Mouse (Mus musculus) thymus, adult 2 months (tissue): ENCODE measurements around the gene Vwf.

Source experiments
- CTCF ChIP-seq: fragments of 200-500 bp; IDR thresholded peaks from 2 replicates; pipeline ENCODE4 v1.5.1; 2012; ENCODE audit warnings: mild to moderate bottlenecking, control low read depth, low read length, moderate library complexity, borderline replicate concordance; ENCODE audit not compliant: control insufficient read depth, poor library complexity, insufficient read depth; ENCODE audit errors: extremely low read depth
- POLR2A ChIP-seq: fragments of 200-500 bp; IDR thresholded peaks from 2 replicates; pipeline ENCODE4 v1.6.1; 2012; ENCODE audit warnings: mild to moderate bottlenecking, low read length, control low read depth, moderate library complexity; ENCODE audit not compliant: control insufficient read depth, poor library complexity, insufficient read depth; ENCODE audit errors: extremely low read depth

GRCm38 (mm10) chr6:125561521-125561920 lies 14.9 kb downstream of the Vwf start:
- TF ChIP-seq POLR2A (no peak), CTCF (no peak)
